Mouse (Mus musculus) C2C12 (cell line): ENCODE measurements at regions not wholly inside any gene's neighbourhood (a gene's known extent, or its start where the extent isn't known, plus 50 kb on each side); places are given as distances from the start of the nearest gene placed in this dataset.

Experiments used
- CTCF ChIP-seq: IDR thresholded peaks from one replicate; pipeline ENCODE4 v1.5.1; 2011; ENCODE audit not compliant: control insufficient read depth, insufficient read depth, insufficient read length
- MAX ChIP-seq: IDR thresholded peaks from one replicate; pipeline ENCODE4 v1.6.1; 2011; ENCODE audit warnings: mild to moderate bottlenecking, control low read depth
- USF1 ChIP-seq: IDR thresholded peaks from one replicate; pipeline ENCODE4 v1.6.1; 2011; ENCODE audit warnings: low read depth, mild to moderate bottlenecking, control low read depth, moderate library complexity

DNA sequence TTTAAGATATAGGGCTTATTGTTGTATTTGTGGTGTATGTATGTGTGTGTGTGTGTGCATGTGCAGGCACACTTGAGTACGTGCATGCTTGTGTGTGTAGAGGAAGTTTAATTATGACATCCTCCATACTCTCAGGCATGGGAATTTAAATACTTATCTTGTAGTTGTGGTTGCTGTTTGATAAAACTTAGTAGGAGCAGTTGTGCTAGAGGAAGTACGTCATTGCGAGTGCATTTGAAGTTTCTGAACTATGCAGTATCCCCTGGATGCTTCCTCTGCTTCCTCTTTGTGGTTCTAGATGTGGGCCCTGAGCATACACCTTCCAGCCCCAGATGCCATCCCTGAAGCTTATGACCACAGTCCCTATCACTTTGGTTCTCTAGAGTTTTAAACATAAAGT lies 1281.5 kb downstream of the Zpld1 start:
- TF ChIP-seq CTCF = no peak
- no peak for TF ChIP-seq MAX
- TF ChIP-seq USF1 = no peak
